Mouse (Mus musculus) neural tube, embryonic 15.5 days (tissue): ENCODE data around the gene Pbxip1. TPM values are rescaled to one million over a fixed set of nuclear protein-coding genes. Genes with fewer than 3 reads are reported as not detected.
A peak's percentile ranks its signal among the peaks of the same experiment; 100 is the strongest.

Experiments used
- ATAC-seq: fragments of 200-750 bp; cut with Nextera tagmentation; 2 replicates; pipeline ENCODE4 v1.8.0; 2017; ENCODE audit warnings: mild to moderate bottlenecking, moderate TSS enrichment, moderate library complexity; ENCODE audit not compliant: low FRiP score
- H3K27ac ChIP-seq: fragments of 300-500 bp; sonication (generic); replicated peaks from 2 replicates; pipeline ENCODE4 v1.5.1; 2015; ENCODE audit warnings: mild to moderate bottlenecking, inconsistent platforms
- H3K27me3 ChIP-seq: fragments of 300-500 bp; sonication (generic); replicated peaks from 2 replicates; pipeline ENCODE4 v1.6.1; 2015; ENCODE audit warnings: inconsistent platforms
- H3K36me3 ChIP-seq: fragments of 300-500 bp; sonication (generic); 2 replicates; pipeline ENCODE4 v1.6.1; 2015; ENCODE audit warnings: inconsistent platforms
- H3K4me1 ChIP-seq: fragments of 300-500 bp; sonication (generic); 2 replicates; pipeline ENCODE4 v1.6.1; 2015; ENCODE audit warnings: inconsistent platforms
- H3K4me2 ChIP-seq: fragments of 300-500 bp; sonication (generic); 2 replicates; pipeline ENCODE4 v1.6.1; 2015; ENCODE audit warnings: inconsistent platforms, mild to moderate bottlenecking, moderate library complexity
- H3K4me3 ChIP-seq: fragments of 300-500 bp; sonication (generic); replicated peaks from 2 replicates; pipeline ENCODE4 v1.5.1; 2015; ENCODE audit warnings: mild to moderate bottlenecking, inconsistent platforms
- H3K9ac ChIP-seq: fragments of 300-500 bp; sonication (generic); replicated peaks from 2 replicates; pipeline ENCODE4 v1.6.1; 2015; ENCODE audit warnings: mild to moderate bottlenecking, inconsistent platforms
- H3K9me3 ChIP-seq: fragments of 300-500 bp; sonication (generic); replicated peaks from 2 replicates; pipeline ENCODE4 v1.6.1; 2016; ENCODE audit warnings: inconsistent platforms
- WGBS: fragments of 180-500 bp; shearing (Covaris S2); methylation state at CpG from one replicate; pipeline ENCODE4 v1.1.7; 2015; ENCODE audit warnings: mixed read lengths; 5-methylcytosine and 5-hydroxymethylcytosine counted together
- polyA plus RNA-seq: library from polyadenylated mRNA; unstranded; fragments of >200 nt; fragmentation: Nextera tagmentation; extraction: Ambion mirVana; gene quantifications from 2 replicates; pipeline ENCODE4 v1.2.1, GENCODE M21; 2015

Pbxip1 gene
- polyA plus RNA-seq, 1 experiment from 2014 or later, result 16.1 TPM

GRCm38 (mm10) chr3:89472280-89472679 lies 35.8 kb downstream of the Pbxip1 start:
- ATAC-seq, result no peak
- peaks cover 24% of the 10 kb centered on the region for H3K36me3 ChIP-seq
- no peak overlapping the region for H3K4me2 ChIP-seq
- no peak overlapping the region for H3K9ac ChIP-seq
- 80% methylated on average over 7 of the region's 7 CpGs for WGBS
- no peak overlapping the region for H3K27ac ChIP-seq
- H3K9me3 ChIP-seq, result no peaks in the 10 kb centered on the region
- no peak overlapping the region for H3K4me3 ChIP-seq
- H3K27me3 ChIP-seq, result no peaks in the 10 kb centered on the region
- no peaks in the 10 kb centered on the region for H3K4me1 ChIP-seq

DNA sequence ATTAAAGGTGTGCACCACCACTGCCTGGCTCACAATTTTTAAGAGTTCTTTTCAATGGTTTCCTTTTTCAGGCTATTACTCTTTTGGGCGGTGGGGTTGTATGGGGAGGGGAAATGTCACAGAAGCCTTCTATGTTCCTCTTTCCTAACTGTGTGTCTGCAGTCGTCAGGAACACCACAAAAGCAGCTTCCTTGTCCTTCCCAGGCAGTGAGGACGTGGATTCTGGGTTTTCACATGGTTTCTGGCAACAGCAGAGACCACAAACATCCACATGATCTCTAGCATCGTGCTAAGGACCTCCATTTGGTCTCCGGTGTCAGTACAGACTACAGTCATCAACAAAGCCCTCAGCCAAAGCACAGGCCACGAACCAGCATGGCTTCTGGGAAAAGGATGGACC lies 37.3 kb downstream of the Pbxip1 start:
- Histone ChIP-seq H3K9me3 (no peaks in the 10 kb centered on the region), H3K4me1 (no peaks in the 10 kb centered on the region), H3K9ac (no peak overlapping the region), H3K4me2 (no peak overlapping the region), H3K27me3 (no peaks in the 10 kb centered on the region), H3K4me3 (no peak overlapping the region), H3K36me3 (peaks cover 9% of the 10 kb centered on the region), H3K27ac (no peak overlapping the region)
- no peak for ATAC-seq
- WGBS, result 80% methylated on average over 6 of the region's 6 CpGs

- ATAC-seq, result no peak
- no peaks in the 10 kb centered on the region for H3K27me3 ChIP-seq
- no peaks in the 10 kb centered on the region for H3K36me3 ChIP-seq
- H3K9ac ChIP-seq, result no peak overlapping the region
- H3K27ac ChIP-seq, result no peak overlapping the region
- WGBS, result 77% methylated on average over 6 of the region's 6 CpGs
- no peak overlapping the region for H3K4me2 ChIP-seq
- no peaks in the 10 kb centered on the region for H3K4me1 ChIP-seq
- H3K9me3 ChIP-seq, result no peaks in the 10 kb centered on the region
- no peak overlapping the region for H3K4me3 ChIP-seq
Measured at GRCm38 (mm10) chr3:89479055-89479454, 42.5 kb downstream of the Pbxip1 start.

DNA sequence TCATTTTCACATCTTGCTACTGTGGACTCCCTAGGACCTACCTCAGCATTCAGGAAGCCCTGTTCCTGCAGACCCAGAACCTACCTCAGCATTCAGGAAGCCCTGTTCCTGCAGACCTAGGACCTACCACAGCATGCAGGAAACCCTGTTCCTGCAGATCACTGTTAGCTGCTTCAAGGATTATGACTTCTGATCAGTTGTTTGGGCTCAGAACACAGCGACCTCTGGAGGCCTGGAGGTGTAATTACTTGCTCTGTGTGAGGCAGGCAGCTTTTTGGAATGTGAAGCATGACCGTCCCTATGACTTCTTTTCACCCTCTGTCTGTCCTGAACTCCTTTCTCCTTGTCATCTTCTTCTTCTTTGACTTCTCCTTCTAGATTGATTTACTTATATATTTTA lies 45.0 kb downstream of the Pbxip1 start:
- WGBS, result 45% methylated on average over 2 of the region's 2 CpGs
- Histone ChIP-seq H3K4me1 (no peaks in the 10 kb centered on the region), H3K9me3 (no peaks in the 10 kb centered on the region)

DNA sequence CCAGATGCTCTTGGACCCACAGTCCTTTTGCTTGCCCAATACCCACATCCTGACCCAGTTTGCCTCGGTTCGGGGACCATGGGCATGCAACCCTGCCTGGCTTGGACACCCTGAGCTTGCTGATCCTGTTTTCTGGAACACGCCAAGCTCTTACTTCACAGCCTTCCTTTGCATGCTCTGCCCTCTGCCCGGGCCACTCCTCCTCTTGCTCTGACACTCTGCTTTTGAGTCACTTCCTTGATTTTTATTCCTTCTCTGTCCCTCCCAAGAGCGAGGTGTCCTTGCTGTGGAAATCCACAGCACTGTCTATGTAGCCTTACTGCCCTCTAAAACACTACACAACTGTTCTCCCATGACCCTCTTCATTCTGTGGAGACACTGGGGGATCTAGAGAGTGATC lies 45.7 kb downstream of the Pbxip1 start:
- no peak for ATAC-seq
- H3K27me3 ChIP-seq, result peaks cover 5% of the 10 kb centered on the region; the same call in 1 of the 2 replicates
- no peak overlapping the region for H3K9ac ChIP-seq
- H3K4me1 ChIP-seq, result no peaks in the 10 kb centered on the region
- H3K4me3 ChIP-seq, result no peak overlapping the region
- H3K36me3 ChIP-seq, result no peaks in the 10 kb centered on the region
- no peaks in the 10 kb centered on the region for H3K9me3 ChIP-seq
- H3K4me2 ChIP-seq, result no peak overlapping the region
- WGBS, result 91% methylated on average over 5 of the region's 5 CpGs
- no peak overlapping the region for H3K27ac ChIP-seq

More for the DNA sequence above, 45.0 kb downstream of the Pbxip1 start:
- H3K27me3 ChIP-seq, result peaks cover 5% of the 10 kb centered on the region; the same call in 1 of the 2 replicates
- ATAC-seq, result no peak
- no peaks in the 10 kb centered on the region for H3K36me3 ChIP-seq
- no peak overlapping the region for H3K27ac ChIP-seq
- H3K9ac ChIP-seq, result no peak overlapping the region
- H3K4me3 ChIP-seq, result no peak overlapping the region
- no peak overlapping the region for H3K4me2 ChIP-seq

- Histone ChIP-seq H3K9me3 (no peaks in the 10 kb centered on the region), H3K4me2 (peak overlapping the region; percentile 22; the same call in 1 of the 2 replicates), H3K27ac (no peak overlapping the region), H3K36me3 (no peaks in the 10 kb centered on the region), H3K4me1 (no peaks in the 10 kb centered on the region), H3K9ac (no peak overlapping the region), H3K4me3 (no peak overlapping the region), H3K27me3 (peaks cover 5% of the 10 kb centered on the region; the same call in 1 of the 2 replicates)
- WGBS, result 23% methylated on average over 24 of the region's 24 CpGs
- ATAC-seq, result no peak; the same call in 1 of the 2 replicates
Measured at GRCm38 (mm10) chr3:89484766-89485524, 48.4 kb downstream of the Pbxip1 start.

DNA sequence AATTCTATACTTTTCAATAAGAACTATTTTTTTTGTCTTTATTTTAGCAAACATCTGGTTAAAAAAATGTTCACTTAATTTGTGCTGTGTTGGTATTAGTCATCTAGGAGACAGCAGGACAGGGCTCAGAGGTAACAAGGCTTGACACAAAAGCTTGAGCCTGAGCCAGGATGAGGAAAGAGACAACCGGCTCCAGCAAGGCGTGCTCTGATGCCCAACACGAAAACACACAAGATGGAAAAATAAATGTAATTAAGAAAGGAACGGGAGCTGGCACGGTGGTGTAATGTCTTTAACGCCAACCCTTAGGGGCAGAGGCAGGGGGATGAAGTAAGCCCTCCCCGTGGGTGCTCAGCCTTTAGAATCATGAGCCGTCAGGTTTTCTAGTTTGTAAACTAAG lies 49.6 kb downstream of the Pbxip1 start:
- H3K27me3 ChIP-seq, result peaks cover 5% of the 10 kb centered on the region; the same call in 1 of the 2 replicates
- H3K36me3 ChIP-seq, result no peaks in the 10 kb centered on the region
- no peak overlapping the region for H3K9ac ChIP-seq
- no peak for ATAC-seq
- H3K9me3 ChIP-seq, result no peaks in the 10 kb centered on the region
- no peaks in the 10 kb centered on the region for H3K4me1 ChIP-seq
- WGBS, result 76% methylated on average over 8 of the region's 8 CpGs
- H3K27ac ChIP-seq, result no peak overlapping the region
- H3K4me2 ChIP-seq, result no peak overlapping the region
- H3K4me3 ChIP-seq, result no peak overlapping the region

DNA sequence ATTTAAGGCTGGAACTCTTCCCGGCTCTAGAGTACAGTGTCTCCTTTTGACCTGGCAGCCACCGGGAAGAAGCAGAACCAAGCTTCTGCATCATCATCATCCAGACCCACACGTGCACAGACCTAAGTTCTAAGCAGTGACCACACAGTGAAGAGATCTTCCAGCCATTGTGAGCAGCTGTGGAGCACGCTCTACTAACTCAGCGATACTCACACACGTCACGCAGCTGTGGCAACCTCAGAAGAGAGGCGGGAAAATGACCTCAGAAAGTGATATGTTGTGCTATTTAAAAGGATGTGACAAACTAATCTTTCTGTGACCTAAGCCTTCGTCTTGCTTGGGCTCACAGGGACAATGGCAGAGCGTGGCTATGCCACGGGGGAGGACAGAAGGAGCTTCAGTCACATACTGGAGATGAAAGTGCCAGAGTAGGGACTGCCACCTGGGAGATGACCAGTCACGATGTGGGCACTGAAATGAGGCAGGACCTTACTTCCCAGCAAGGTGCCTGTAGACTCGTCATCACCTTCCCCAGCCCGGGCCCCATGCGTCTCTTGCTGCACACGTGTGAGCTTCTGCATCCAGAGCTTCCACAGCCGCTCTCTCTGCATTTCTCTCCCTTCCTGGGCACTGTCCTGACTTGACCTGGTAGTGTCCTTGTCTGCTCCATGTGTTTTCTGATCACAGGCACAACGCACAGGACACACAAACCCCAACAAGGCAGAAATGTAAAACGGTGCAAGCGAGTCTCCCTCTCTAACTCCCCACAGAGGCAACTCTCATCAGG lies 50.6 kb downstream of the Pbxip1 start:
- no peak overlapping the region for H3K4me2 ChIP-seq
- H3K27me3 ChIP-seq, result peaks cover 5% of the 10 kb centered on the region; the same call in 1 of the 2 replicates
- no peaks in the 10 kb centered on the region for H3K4me1 ChIP-seq
- H3K9ac ChIP-seq, result no peak overlapping the region
- ATAC-seq, result no peak
- 73% methylated on average over 20 of the region's 20 CpGs for WGBS
- no peak overlapping the region for H3K4me3 ChIP-seq
- H3K36me3 ChIP-seq, result no peaks in the 10 kb centered on the region
- no peak overlapping the region for H3K27ac ChIP-seq
- H3K9me3 ChIP-seq, result no peaks in the 10 kb centered on the region

DNA sequence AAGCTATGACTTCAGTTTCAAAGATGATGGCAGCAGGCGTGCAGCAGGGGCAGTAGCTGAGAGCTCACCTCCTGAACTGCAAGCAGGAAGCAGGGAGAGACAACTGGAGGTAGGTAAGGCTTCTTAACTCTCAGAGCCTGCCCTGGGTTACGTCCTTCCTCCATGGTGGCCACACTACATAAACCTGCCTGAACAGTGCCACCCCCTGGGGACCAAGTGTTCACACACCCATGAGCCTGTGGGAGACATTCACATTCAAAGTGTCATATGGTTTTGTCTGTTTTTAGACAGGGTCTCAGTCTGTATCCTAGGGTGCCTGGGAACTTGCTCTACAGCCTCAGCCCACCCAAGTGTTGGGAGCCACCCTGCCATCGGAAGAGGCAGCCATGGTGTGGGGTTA lies 54.3 kb downstream of the Pbxip1 start:
- H3K9me3 ChIP-seq, result no peaks in the 10 kb centered on the region
- no peak overlapping the region for H3K4me2 ChIP-seq
- 90% methylated on average over 3 of the region's 3 CpGs for WGBS
- H3K4me1 ChIP-seq, result peaks cover 12% of the 10 kb centered on the region; the same call in 1 of the 2 replicates
- no peak for ATAC-seq
- no peaks in the 10 kb centered on the region for H3K27me3 ChIP-seq
- H3K36me3 ChIP-seq, result no peaks in the 10 kb centered on the region
- H3K9ac ChIP-seq, result no peak overlapping the region
- no peak overlapping the region for H3K27ac ChIP-seq
- H3K4me3 ChIP-seq, result no peak overlapping the region

DNA sequence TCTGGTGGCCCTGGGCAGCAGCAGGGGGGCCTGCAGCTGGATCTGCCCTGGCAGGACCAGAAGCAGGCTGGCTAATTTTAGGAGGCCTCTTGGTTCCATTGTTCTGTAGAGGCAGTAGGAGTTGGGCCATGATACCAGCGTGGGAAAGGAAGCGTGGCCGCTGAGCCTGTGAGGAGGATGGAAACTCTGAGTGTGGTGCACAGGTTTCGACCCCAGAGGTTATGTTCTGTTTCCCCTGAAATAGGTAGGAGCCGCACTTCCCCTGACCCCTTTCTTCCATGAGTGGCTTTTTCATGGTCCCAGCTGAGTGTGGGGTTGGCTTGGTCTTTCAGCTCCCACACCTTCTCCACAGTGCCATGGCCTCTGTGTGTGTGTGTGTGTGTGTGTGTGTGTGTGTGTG lies 55.1 kb downstream of the Pbxip1 start:
- no peak for ATAC-seq
- WGBS, result 84% methylated on average over 5 of the region's 5 CpGs
- H3K27me3 ChIP-seq, result no peaks in the 10 kb centered on the region
- no peaks in the 10 kb centered on the region for H3K9me3 ChIP-seq
- H3K4me3 ChIP-seq, result no peak overlapping the region
- no peak overlapping the region for H3K27ac ChIP-seq
- H3K4me1 ChIP-seq, result peaks cover 12% of the 10 kb centered on the region; the same call in 1 of the 2 replicates
- H3K4me2 ChIP-seq, result no peak overlapping the region
- H3K9ac ChIP-seq, result no peak overlapping the region
- no peaks in the 10 kb centered on the region for H3K36me3 ChIP-seq

DNA sequence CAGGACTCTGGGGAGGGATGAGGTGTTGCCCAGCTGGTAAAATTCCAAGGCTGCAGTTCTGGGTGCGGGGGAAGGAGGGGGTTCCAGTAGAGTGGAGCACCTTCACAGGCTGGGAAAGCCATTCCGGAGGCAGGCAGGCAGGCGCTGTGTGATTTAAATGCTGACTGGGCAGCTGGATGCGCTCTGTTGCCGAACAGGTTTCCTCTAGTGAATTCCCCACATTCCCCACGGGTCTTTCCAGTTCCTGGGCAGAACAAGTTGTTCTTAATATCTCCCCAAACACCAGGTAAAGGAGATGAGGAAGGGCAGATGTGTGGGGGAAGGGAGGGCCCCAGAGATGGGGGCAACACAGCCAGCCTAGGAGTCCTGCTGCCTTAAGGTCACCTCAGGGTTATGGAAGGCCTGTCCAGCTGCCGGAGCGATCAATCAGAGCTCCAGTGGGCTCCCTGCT lies 56.2 kb downstream of the Pbxip1 start:
- ATAC-seq, result no peak
- H3K4me1 ChIP-seq, result peaks cover 12% of the 10 kb centered on the region; the same call in 1 of the 2 replicates

DNA sequence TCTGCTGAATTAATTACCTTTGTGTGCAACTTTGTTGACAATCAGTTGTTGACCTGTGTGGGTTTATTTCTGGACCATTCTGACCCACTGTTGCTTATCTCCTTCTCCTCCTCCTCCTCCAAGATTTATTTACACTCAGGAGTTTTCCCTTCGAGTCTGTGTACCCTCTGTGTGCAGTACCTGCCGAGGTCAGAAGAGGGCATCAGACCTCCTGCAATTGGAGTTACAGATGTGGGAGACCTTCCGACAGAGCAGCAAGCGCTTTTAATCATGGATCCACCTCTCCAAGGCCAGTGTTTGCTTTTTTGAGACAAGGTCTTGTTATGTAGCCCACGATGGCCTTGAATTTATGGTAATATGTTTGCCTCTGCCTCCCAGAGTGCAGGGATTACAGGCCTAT lies 58.1 kb downstream of the Pbxip1 start:
- ATAC-seq, result no peak
- no peak overlapping the region for H3K9ac ChIP-seq
- no peak overlapping the region for H3K4me2 ChIP-seq
- no peak overlapping the region for H3K27ac ChIP-seq
- no peaks in the 10 kb centered on the region for H3K27me3 ChIP-seq
- 87% methylated on average over 5 of the region's 5 CpGs for WGBS
- peaks cover 12% of the 10 kb centered on the region; the same call in 1 of the 2 replicates for H3K4me1 ChIP-seq
- H3K36me3 ChIP-seq, result no peaks in the 10 kb centered on the region
- no peaks in the 10 kb centered on the region for H3K9me3 ChIP-seq
- H3K4me3 ChIP-seq, result no peak overlapping the region

More for the DNA sequence above, 56.2 kb downstream of the Pbxip1 start:
- H3K9ac ChIP-seq, result no peak overlapping the region
- WGBS, result 36% methylated on average over 8 of the region's 8 CpGs
- H3K27me3 ChIP-seq, result no peaks in the 10 kb centered on the region
- no peaks in the 10 kb centered on the region for H3K9me3 ChIP-seq
- no peak overlapping the region for H3K27ac ChIP-seq
- H3K36me3 ChIP-seq, result no peaks in the 10 kb centered on the region
- no peak overlapping the region for H3K4me3 ChIP-seq
- no peak overlapping the region for H3K4me2 ChIP-seq
